Mouse (Mus musculus): ENCODE results near the gene Trnt1. TPM values are rescaled to one million over a fixed set of nuclear protein-coding genes. Genes with fewer than 3 reads are reported as not detected.

Trnt1 gene
- polyA plus RNA-seq, 1 experiment from 2014 or later, result 58.7 TPM

GRCm38 (mm10) chr6:106743556-106744233 is 25.2 kb upstream of the Trnt1 start:
- 65% methylated on average over 7 of the region's 7 CpGs for WGBS
- H3K4me2 ChIP-seq (ENCODE audit: low read depth, low read length), result no peak overlapping the region
- no peak overlapping the region for H3K9ac ChIP-seq (ENCODE audit: low read depth, low read length)
- no peaks in the 10 kb centered on the region for H3K36me3 ChIP-seq (ENCODE audit: control insufficient read depth, insufficient read depth, low read length)
- no peaks in the 10 kb centered on the region for H3K4me1 ChIP-seq (ENCODE audit: control insufficient read depth, insufficient read depth, low read length)
- H3K27ac ChIP-seq (replicated peaks; ENCODE audit: low read depth, low read length), result no peak overlapping the region
- no peak for ATAC-seq (ENCODE audit: low read depth)
- no peak for DNase-seq (ENCODE audit: low spot score)
- no peak overlapping the region for H3K4me3 ChIP-seq (ENCODE audit: low read depth, low read length)
- H3K9me3 ChIP-seq (ENCODE audit: control insufficient read depth, low read length), result no peaks in the 10 kb centered on the region
- no peaks in the 10 kb centered on the region for H3K27me3 ChIP-seq (replicated peaks; ENCODE audit: control insufficient read depth, insufficient read depth, low read length)

GRCm38 (mm10) chr6:106745673-106746394 is 23.1 kb upstream of the Trnt1 start:
- ATAC-seq (ENCODE audit: low read depth), result no peak
- Histone ChIP-seq H3K9ac (ENCODE audit: low read depth, low read length) (no peak overlapping the region), H3K4me3 (ENCODE audit: low read depth, low read length) (no peak overlapping the region), H3K36me3 (ENCODE audit: control insufficient read depth, insufficient read depth, low read length) (no peaks in the 10 kb centered on the region), H3K4me1 (ENCODE audit: control insufficient read depth, insufficient read depth, low read length) (no peaks in the 10 kb centered on the region), H3K4me2 (ENCODE audit: low read depth, low read length) (no peak overlapping the region), H3K27me3 (replicated peaks; ENCODE audit: control insufficient read depth, insufficient read depth, low read length) (no peaks in the 10 kb centered on the region), H3K27ac (replicated peaks; ENCODE audit: low read depth, low read length) (no peak overlapping the region), H3K9me3 (ENCODE audit: control insufficient read depth, low read length) (no peaks in the 10 kb centered on the region)
- DNase-seq (ENCODE audit: low spot score), result no peak
- WGBS, result 63% methylated on average over 7 of the region's 7 CpGs

GRCm38 (mm10) chr6:106747251-106747650 is 21.7 kb upstream of the Trnt1 start:
- WGBS, result 92% methylated on average over 5 of the region's 5 CpGs
- no peaks in the 10 kb centered on the region for H3K36me3 ChIP-seq (ENCODE audit: control insufficient read depth, insufficient read depth, low read length)
- H3K9ac ChIP-seq (ENCODE audit: low read depth, low read length), result no peak overlapping the region
- ATAC-seq (ENCODE audit: low read depth) (no peak), DNase-seq (ENCODE audit: low spot score) (no peak)
- H3K4me2 ChIP-seq (ENCODE audit: low read depth, low read length), result no peak overlapping the region
- no peak overlapping the region for H3K4me3 ChIP-seq (ENCODE audit: low read depth, low read length)
- no peak overlapping the region for H3K27ac ChIP-seq (replicated peaks; ENCODE audit: low read depth, low read length)
- H3K9me3 ChIP-seq (ENCODE audit: control insufficient read depth, low read length), result no peaks in the 10 kb centered on the region
- no peaks in the 10 kb centered on the region for H3K4me1 ChIP-seq (ENCODE audit: control insufficient read depth, insufficient read depth, low read length)
- no peaks in the 10 kb centered on the region for H3K27me3 ChIP-seq (replicated peaks; ENCODE audit: control insufficient read depth, insufficient read depth, low read length)

GRCm38 (mm10) chr6:106747804-106748203 is 21.1 kb upstream of the Trnt1 start:
- DNase-seq (ENCODE audit: low spot score) (no peak), ATAC-seq (ENCODE audit: low read depth) (no peak)
- H3K27me3 ChIP-seq (replicated peaks; ENCODE audit: control insufficient read depth, insufficient read depth, low read length), result no peaks in the 10 kb centered on the region
- no peak overlapping the region for H3K4me3 ChIP-seq (ENCODE audit: low read depth, low read length)
- H3K9ac ChIP-seq (ENCODE audit: low read depth, low read length), result no peak overlapping the region
- 80% methylated on average over 3 of the region's 3 CpGs for WGBS
- no peak overlapping the region for H3K4me2 ChIP-seq (ENCODE audit: low read depth, low read length)
- no peaks in the 10 kb centered on the region for H3K4me1 ChIP-seq (ENCODE audit: control insufficient read depth, insufficient read depth, low read length)
- no peak overlapping the region for H3K27ac ChIP-seq (replicated peaks; ENCODE audit: low read depth, low read length)
- no peaks in the 10 kb centered on the region for H3K36me3 ChIP-seq (ENCODE audit: control insufficient read depth, insufficient read depth, low read length)
- no peaks in the 10 kb centered on the region for H3K9me3 ChIP-seq (ENCODE audit: control insufficient read depth, low read length)

- no peak within 1 kb of the TSS for H3K9ac ChIP-seq (ENCODE audit: low read depth, low read length)
- no peak for ATAC-seq (ENCODE audit: low read depth)
- H3K4me1 ChIP-seq (ENCODE audit: control insufficient read depth, insufficient read depth, low read length), result no peaks in the 10 kb centered on the region
- 68% methylated on average over 6 of the region's 6 CpGs for WGBS
- H3K27me3 ChIP-seq (replicated peaks; ENCODE audit: control insufficient read depth, insufficient read depth, low read length), result no peaks in the 10 kb centered on the region
- H3K4me2 ChIP-seq (ENCODE audit: low read depth, low read length), result no peak within 1 kb of the TSS
- no peak within 1 kb of the TSS for H3K27ac ChIP-seq (replicated peaks; ENCODE audit: low read depth, low read length)
- H3K36me3 ChIP-seq (ENCODE audit: control insufficient read depth, insufficient read depth, low read length), result no peaks in the 10 kb centered on the region
- H3K4me3 ChIP-seq (ENCODE audit: low read depth, low read length), result no peak within 1 kb of the TSS
- DNase-seq (ENCODE audit: low spot score), result no peak
- H3K9me3 ChIP-seq (ENCODE audit: control insufficient read depth, low read length), result no peaks in the 10 kb centered on the region
Observed at GRCm38 (mm10) chr6:106748887-106749388, 20.0 kb upstream of the Trnt1 start, which contains the start of gene Il5ra. Gene Il5ra (minus strand): TSS chr6:106749037.

DNA sequence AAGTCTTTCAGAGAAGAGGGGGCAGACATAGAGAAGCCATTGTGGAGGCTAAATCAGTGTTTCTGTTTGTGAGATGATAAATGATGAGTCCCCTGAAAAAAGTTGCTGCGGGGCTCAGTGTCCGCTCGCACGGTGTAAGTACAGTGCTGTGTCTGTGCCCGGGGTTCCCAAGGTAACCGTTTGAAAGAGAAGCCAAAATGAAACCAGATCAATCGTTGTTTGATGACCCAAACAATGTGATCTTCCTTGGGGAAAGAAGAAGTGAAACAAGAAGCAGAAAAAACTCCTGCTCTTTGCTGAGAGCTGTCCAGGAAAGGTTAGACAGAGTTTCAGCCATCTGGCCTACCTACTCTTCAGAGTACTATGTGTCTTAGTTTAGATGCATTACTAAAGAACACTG is 18.6 kb upstream of the Trnt1 start:
- no peak for DNase-seq (ENCODE audit: low spot score)
- no peak overlapping the region for H3K4me2 ChIP-seq (ENCODE audit: low read depth, low read length)
- H3K27ac ChIP-seq (replicated peaks; ENCODE audit: low read depth, low read length), result no peak overlapping the region
- H3K36me3 ChIP-seq (ENCODE audit: control insufficient read depth, insufficient read depth, low read length), result no peaks in the 10 kb centered on the region
- no peaks in the 10 kb centered on the region for H3K4me1 ChIP-seq (ENCODE audit: control insufficient read depth, insufficient read depth, low read length)
- H3K4me3 ChIP-seq (ENCODE audit: low read depth, low read length), result no peak overlapping the region
- ATAC-seq (ENCODE audit: low read depth), result no peak
- no peak overlapping the region for H3K9ac ChIP-seq (ENCODE audit: low read depth, low read length)
- WGBS, result 74% methylated on average over 7 of the region's 7 CpGs
- no peaks in the 10 kb centered on the region for H3K27me3 ChIP-seq (replicated peaks; ENCODE audit: control insufficient read depth, insufficient read depth, low read length)
- no peaks in the 10 kb centered on the region for H3K9me3 ChIP-seq (ENCODE audit: control insufficient read depth, low read length)

GRCm38 (mm10) chr6:106758299-106758698 is 10.6 kb upstream of the Trnt1 start:
- no peaks in the 10 kb centered on the region for H3K9me3 ChIP-seq (ENCODE audit: control insufficient read depth, low read length)
- no peak overlapping the region for H3K27ac ChIP-seq (replicated peaks; ENCODE audit: low read depth, low read length)
- ATAC-seq (ENCODE audit: low read depth), result no peak
- H3K27me3 ChIP-seq (replicated peaks; ENCODE audit: control insufficient read depth, insufficient read depth, low read length), result no peaks in the 10 kb centered on the region
- no peak overlapping the region for H3K4me2 ChIP-seq (ENCODE audit: low read depth, low read length)
- H3K9ac ChIP-seq (ENCODE audit: low read depth, low read length), result no peak overlapping the region
- WGBS, result 88% methylated on average over 3 of the region's 3 CpGs
- H3K36me3 ChIP-seq (ENCODE audit: control insufficient read depth, insufficient read depth, low read length), result no peaks in the 10 kb centered on the region
- no peaks in the 10 kb centered on the region for H3K4me1 ChIP-seq (ENCODE audit: control insufficient read depth, insufficient read depth, low read length)
- DNase-seq (ENCODE audit: low spot score), result no peak
- H3K4me3 ChIP-seq (ENCODE audit: low read depth, low read length), result no peak overlapping the region

GRCm38 (mm10) chr6:106760473-106761218 is 8.3 kb upstream of the Trnt1 start:
- Histone ChIP-seq H3K4me1 (ENCODE audit: control insufficient read depth, insufficient read depth, low read length) (no peaks in the 10 kb centered on the region), H3K4me2 (ENCODE audit: low read depth, low read length) (no peak overlapping the region), H3K9ac (ENCODE audit: low read depth, low read length) (no peak overlapping the region), H3K36me3 (ENCODE audit: control insufficient read depth, insufficient read depth, low read length) (no peaks in the 10 kb centered on the region), H3K27ac (replicated peaks; ENCODE audit: low read depth, low read length) (no peak overlapping the region), H3K4me3 (ENCODE audit: low read depth, low read length) (no peak overlapping the region), H3K27me3 (replicated peaks; ENCODE audit: control insufficient read depth, insufficient read depth, low read length) (no peaks in the 10 kb centered on the region), H3K9me3 (ENCODE audit: control insufficient read depth, low read length) (no peaks in the 10 kb centered on the region)
- WGBS, result 83% methylated on average over 3 of the region's 3 CpGs
- ATAC-seq (ENCODE audit: low read depth) (no peak), DNase-seq (ENCODE audit: low spot score) (no peak)
